In the genomic region with DNA sequence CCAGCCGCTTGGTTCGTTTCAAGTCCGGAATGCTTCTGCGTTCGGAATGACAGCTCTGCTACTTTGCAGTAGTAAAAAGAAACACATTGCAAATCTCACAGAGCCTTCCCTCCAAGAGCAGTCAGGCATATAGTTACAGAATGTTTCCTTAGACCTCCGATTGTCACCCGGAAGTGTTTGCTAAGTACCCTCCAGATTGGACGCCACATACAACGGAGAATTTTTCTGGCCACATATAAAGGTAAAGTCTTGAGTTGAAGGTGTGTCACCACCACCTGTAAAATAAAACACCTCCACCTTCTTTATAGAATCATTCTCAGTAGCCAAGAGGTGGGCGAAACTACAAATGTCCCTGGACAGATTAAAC, we compare ENCODE assay signal across 9 mouse cellular contexts. TPM values are rescaled to one million over a fixed set of nuclear protein-coding genes. Genes with fewer than 3 reads are reported as not detected.
DNase-seq lines count a peak whose midpoint lies in the region; ATAC-seq and TF ChIP-seq lines count a peak whose summit lies in the region.
"Had no signal": no experiment of that assay in that cellular context is flagged by ENCODE, and none has a peak within 500 bp of the region (broad histone marks: within the 10 kb centered on the region; RNA-seq: fewer than 3 reads in every experiment).

No protein-coding gene starts in this region.

- no peak for DNase-seq in gastrocnemius, adult 2 months
- no peak for DNase-seq in gastrocnemius, adult 8-10 months (ENCODE audit: low spot score in 2 of 2)
- DNase-seq in CH12.LX (ENCODE audit: extremely low read depth): no peak
- DNase-seq in liver, postnatal 0 days: no peak
- no peak for DNase-seq in gastrocnemius, postnatal 14 days
- DNase-seq in ovary, adult 18-20 months (ENCODE audit: low spot score): no peak
- DNase-seq in embryo, embryonic 10.5 days (ENCODE audit: low spot score): no peak

- dilution Hi-C loops in CH12.LX (cut with MboI; ENCODE audit: extremely low pct_ligation_motif_present, extremely low pct_unique_long_range_greater_than_20kb, low sequenced_read_pairs): no loop called here

- in situ Hi-C loops in CH12.LX (cut with MboI; ENCODE audit: low pct_ligation_motif_present, low pct_unique_long_range_greater_than_20kb, low sequenced_read_pairs): no loop called here

- no peak for TF ChIP-seq RAD21 in CH12.LX (IDR thresholded peaks at IDR 0.05; ENCODE audit: low read depth, low read length)

- WGBS in forebrain, embryonic 15.5 days: 8% methylated on average over 10 of the region's 10 CpGs
- whole genome bisulfite sequencing in liver, postnatal 0 days (ENCODE audit: insufficient replicate concordance): 6% methylated on average over 10 of the region's 10 CpGs

- peaks cover 45% of the 10 kb centered on the region for H3K79me2 ChIP-seq in CH12.LX (replicated peaks; ENCODE audit: control insufficient read depth, extremely low read depth, insufficient read depth, poor library complexity, severe bottlenecking)

- H3K4me1 ChIP-seq in CH12.LX (ENCODE audit: control insufficient read depth in 1 of 2, insufficient read depth in 2 of 2): peaks cover 10 to 35% of the 10 kb centered on the region in 2 experiments
- peaks cover 26% of the 10 kb centered on the region for H3K4me1 ChIP-seq in forebrain, embryonic 15.5 days
- peaks cover 28% of the 10 kb centered on the region for H3K4me1 ChIP-seq in liver, postnatal 0 days (ENCODE audit: insufficient read depth)

- H3K27ac ChIP-seq in gastrocnemius, adult 2 months: peak overlapping the region; percentile 89
- H3K27ac ChIP-seq in CH12.LX (ENCODE audit: insufficient read depth, low read depth): peak overlapping the region; percentile 78
- peak overlapping the region; percentile 93 for H3K27ac ChIP-seq in forebrain, embryonic 15.5 days (replicated peaks)
- peak overlapping the region; percentile 82 for H3K27ac ChIP-seq in liver, postnatal 0 days (ENCODE audit: low read depth)

- H3K4me2 ChIP-seq in CH12.LX (ENCODE audit: insufficient read depth, low read depth, poor library complexity, severe bottlenecking): peak overlapping the region; percentile 68; the same call in 1 of the 2 replicates
- H3K4me2 ChIP-seq in forebrain, embryonic 15.5 days (replicated peaks): peak overlapping the region; percentile 59
- H3K4me2 ChIP-seq in liver, postnatal 0 days (ENCODE audit: low read depth, low read length): peak overlapping the region; percentile 77

- TF ChIP-seq POLR2A in CH12.LX (IDR thresholded peaks at IDR 0.05; ENCODE audit: low read depth, low read length): no peak; the same call in 1 of the 2 replicates

- peak overlapping the region; percentile 96 for H3K4me3 ChIP-seq in gastrocnemius, adult 2 months
- H3K4me3 ChIP-seq in CH12.LX (replicated peaks in 1 of 3; ENCODE audit: low read depth in 2 of 3, low read length in 2 of 3, poor library complexity in 1 of 3): peak overlapping the region; percentile 43 to 98 (median 73)
- peak overlapping the region; percentile 89 for H3K4me3 ChIP-seq in forebrain, embryonic 15.5 days
- H3K4me3 ChIP-seq in liver, postnatal 0 days (ENCODE audit: low read depth, low read length): peak overlapping the region; percentile 88

- peak overlapping the region; percentile 84 for H3K9ac ChIP-seq in CH12.LX (ENCODE audit: insufficient read depth, low read depth)
- peak overlapping the region; percentile 47 for H3K9ac ChIP-seq in forebrain, embryonic 15.5 days (replicated peaks)
- H3K9ac ChIP-seq in liver, postnatal 0 days (replicated peaks): peak overlapping the region; percentile 44

- no peak for TF ChIP-seq CTCF in gastrocnemius, adult 2 months (IDR thresholded peaks at IDR 0.05)
- TF ChIP-seq CTCF in CH12.LX (conservative IDR thresholded peaks at IDR 0.05 in 1 of 2, IDR thresholded peaks at IDR 0.05 in 1 of 2; ENCODE audit: low read depth in 2 of 2, low read length in 2 of 2): no peak
- TF ChIP-seq CTCF in liver, postnatal 0 days (IDR thresholded peaks at IDR 0.05; ENCODE audit: low read depth): no peak

- no peaks in the 10 kb centered on the region for H3K9me3 ChIP-seq in CH12.LX (replicated peaks; ENCODE audit: low read length)
- no peaks in the 10 kb centered on the region for H3K9me3 ChIP-seq in forebrain, embryonic 15.5 days
- H3K9me3 ChIP-seq in liver, postnatal 0 days (ENCODE audit: low read length): no peaks in the 10 kb centered on the region

- no peaks in the 10 kb centered on the region for H3K27me3 ChIP-seq in CH12.LX (replicated peaks)
- no peaks in the 10 kb centered on the region for H3K27me3 ChIP-seq in forebrain, embryonic 15.5 days
- H3K27me3 ChIP-seq in liver, postnatal 0 days (ENCODE audit: insufficient read depth, low read length): no peaks in the 10 kb centered on the region

- TF ChIP-seq EP300 in CH12.LX (IDR thresholded peaks at IDR 0.05; ENCODE audit: low read length): no peak
- peak; percentile 62 for TF ChIP-seq EP300 in liver, postnatal 0 days (IDR thresholded peaks at IDR 0.05; ENCODE audit: low read depth)

- H3K36me3 ChIP-seq in CH12.LX (replicated peaks in 1 of 2; ENCODE audit: control insufficient read depth in 1 of 2, insufficient read depth in 1 of 2, low read length in 1 of 2): peaks cover 10 to 32% of the 10 kb centered on the region in 2 experiments
- no peaks in the 10 kb centered on the region for H3K36me3 ChIP-seq in forebrain, embryonic 15.5 days
- H3K36me3 ChIP-seq in liver, postnatal 0 days (replicated peaks; ENCODE audit: insufficient read depth, low read length): peaks cover 15% of the 10 kb centered on the region

- intact Hi-C loops in gastrocnemius, adult 2 months (cut with DNase I): no loop called here
- intact Hi-C loops in gastrocnemius, postnatal 14 days (cut with DNase I; ENCODE audit: low total_unique reads): no loop called here

- peak; percentile 83 for ATAC-seq in forebrain, embryonic 15.5 days (replicated peaks)
- peak; percentile 49 for ATAC-seq in liver, postnatal 0 days

TF ChIP-seq in CH12.LX, 34 proteins besides CTCF, POLR2A, EP300 and RAD21:
- TF ChIP-seq TBP (conservative IDR thresholded peaks at IDR 0.05; ENCODE audit: low read depth, low read length): peak; percentile 2; the same call in 1 of the 2 replicates
- peak; percentile 66 for TF ChIP-seq HCFC1 (IDR thresholded peaks at IDR 0.05; ENCODE audit: low read depth, low read length)
- no peak for TF ChIP-seq CHD1 (IDR thresholded peaks at IDR 0.05; ENCODE audit: low read depth, low read length)
- TF ChIP-seq ELF1 (IDR thresholded peaks at IDR 0.05; ENCODE audit: low read depth, low read length): peak; percentile 51; the same call in 1 of the 2 replicates

RNA-seq across cellular contexts. Expression of gene Incenp, which starts 0.4 kb away (rescaled TPM):
- 1 to 10 TPM; 2.1 to 2.7 TPM for total RNA-seq in gastrocnemius, adult 2 months (2021)
- total RNA-seq in gastrocnemius, adult 8-10 months (2022): 1 to 10 TPM; 1.5 to 4.6 (median 2.9) TPM
- 73.4 and 84.3 TPM in 2 replicates for total RNA-seq in CH12.LX (2012; rRNA removed)
- 58.5 and 63.7 TPM in 2 replicates for total RNA-seq in CH12.LX (2014; rRNA removed)
- polyA plus RNA-seq in CH12.LX (2012; ENCODE audit: insufficient read length, low read depth): 201 and 238 TPM in 2 replicates
- polyA plus RNA-seq in forebrain, embryonic 15.5 days (2015; fragmentation: Nextera tagmentation; extraction: Ambion mirVana): 51.9 and 62.4 TPM in 2 replicates
- polyA plus RNA-seq in liver, postnatal 0 days (2015; fragmentation: Nextera tagmentation; extraction: Ambion mirVana): 39.9 and 43.4 TPM in 2 replicates
- 1 to 10 TPM; 8.3 to 9.1 TPM for total RNA-seq in gastrocnemius, postnatal 14 days (2021)

RNA-seq across cellular contexts. Expression of gene Scgb2a2, which starts 52.4 kb away (rescaled TPM):
- total RNA-seq in gastrocnemius, adult 2 months (2021): not detected
- total RNA-seq in gastrocnemius, adult 8-10 months (2022): not detected
- not detected in 2 replicates for total RNA-seq in CH12.LX (2012; rRNA removed)
- not detected in 2 replicates for total RNA-seq in CH12.LX (2014; rRNA removed)
- not detected in 2 replicates for polyA plus RNA-seq in CH12.LX (2012; ENCODE audit: insufficient read length, low read depth)
- not detected in 2 replicates for polyA plus RNA-seq in forebrain, embryonic 15.5 days (2015; fragmentation: Nextera tagmentation; extraction: Ambion mirVana)
- not detected in 2 replicates for polyA plus RNA-seq in liver, postnatal 0 days (2015; fragmentation: Nextera tagmentation; extraction: Ambion mirVana)
- not detected for total RNA-seq in gastrocnemius, postnatal 14 days (2021)
- polyA plus RNA-seq: gonadal fat pad, adult 2 months had no signal

Comparison
In these comparisons a context has a peak if more than half of its experiments do, and no peak if none do; other contexts are left out.
1. RNA of gene Incenp, which starts 0.4 kb away (total RNA-seq): 58.5 to 84.3 TPM in CH12.LX; 8.3 to 9.1 TPM in gastrocnemius, postnatal 14 days, 1.5 to 4.6 TPM in gastrocnemius, adult 8-10 months and 2.1 to 2.7 TPM in gastrocnemius, adult 2 months; every median in the first group is over 4 times any median in the second.
2. Peak in every context shown above with its lines, with median percentiles within 50 percentile points of each other: H3K27ac ChIP-seq, H3K4me3 ChIP-seq, H3K4me2 ChIP-seq and H3K9ac ChIP-seq.